Mouse (Mus musculus) liver, postnatal 0 days (tissue): ENCODE measurements at regions not wholly inside any gene's neighbourhood (a gene's known extent, or its start where the extent isn't known, plus 50 kb on each side); places are given as distances from the start of the nearest gene placed in this dataset.

Experiments used
- ATAC-seq: fragments of 200-750 bp; cut with Nextera tagmentation; 2 replicates; pipeline ENCODE4 v1.8.0; 2017; ENCODE audit warnings: mild to moderate bottlenecking, moderate library complexity
- DNase-seq: peaks from one replicate; pipeline ENCODE4 v3.0.0-alpha.2; 2016
- H3K27ac ChIP-seq: fragments of 300-500 bp; sonication (generic); 2 replicates; pipeline ENCODE4 v1.5.1; 2014; ENCODE audit warnings: antibody characterized with exemption, moderate library complexity, mild to moderate bottlenecking, low read depth
- H3K27me3 ChIP-seq: fragments of 300-500 bp; sonication (generic); 2 replicates; pipeline ENCODE4 v1.6.1; 2014; ENCODE audit warnings: low read length, control low read depth, mixed read lengths; ENCODE audit not compliant: insufficient read depth
- H3K36me3 ChIP-seq: fragments of 300-500 bp; sonication (generic); replicated peaks from 2 replicates; pipeline ENCODE4 v1.6.1; 2014; ENCODE audit warnings: mild to moderate bottlenecking, control low read depth, low read length, moderate library complexity, mixed read lengths; ENCODE audit not compliant: insufficient read depth
- H3K4me1 ChIP-seq: fragments of 300-500 bp; sonication (generic); 2 replicates; pipeline ENCODE4 v1.6.1; 2014; ENCODE audit warnings: antibody characterized with exemption, mild to moderate bottlenecking, control low read depth; ENCODE audit not compliant: insufficient read depth
- H3K4me2 ChIP-seq: fragments of 300-500 bp; sonication (generic); 2 replicates; pipeline ENCODE4 v1.6.1; 2014; ENCODE audit warnings: low read depth, mild to moderate bottlenecking, low read length, moderate library complexity, mixed read lengths
- H3K4me3 ChIP-seq: fragments of 300-500 bp; sonication (generic); 2 replicates; pipeline ENCODE4 v1.5.1; 2014; ENCODE audit warnings: low read depth, low read length
- H3K9ac ChIP-seq: fragments of 300-500 bp; sonication (generic); replicated peaks from 2 replicates; pipeline ENCODE4 v1.6.1; 2014; ENCODE audit warnings: mild to moderate bottlenecking, moderate library complexity
- H3K9me3 ChIP-seq: fragments of 300-500 bp; sonication (generic); 2 replicates; pipeline ENCODE4 v1.6.1; 2016; ENCODE audit warnings: mild to moderate bottlenecking, control low read depth, low read length, mixed read lengths
- CTCF ChIP-seq: sonication (generic); IDR thresholded peaks from 2 replicates; pipeline ENCODE4 v1.5.1; 2016; ENCODE audit warnings: antibody characterized with exemption, low read depth
- EP300 ChIP-seq: IDR thresholded peaks from 2 replicates; pipeline ENCODE4 v1.6.1; 2016; ENCODE audit warnings: antibody characterized with exemption, low read depth, mild to moderate bottlenecking
- WGBS: fragments of 180-500 bp; shearing (Covaris S2); extraction: QIAGEN DNeasy Blood & Tissue Kit; methylation state at CpG from one replicate; pipeline ENCODE4 v1.1.7; 2014; ENCODE audit not compliant: insufficient replicate concordance; 5-methylcytosine and 5-hydroxymethylcytosine counted together

DNA sequence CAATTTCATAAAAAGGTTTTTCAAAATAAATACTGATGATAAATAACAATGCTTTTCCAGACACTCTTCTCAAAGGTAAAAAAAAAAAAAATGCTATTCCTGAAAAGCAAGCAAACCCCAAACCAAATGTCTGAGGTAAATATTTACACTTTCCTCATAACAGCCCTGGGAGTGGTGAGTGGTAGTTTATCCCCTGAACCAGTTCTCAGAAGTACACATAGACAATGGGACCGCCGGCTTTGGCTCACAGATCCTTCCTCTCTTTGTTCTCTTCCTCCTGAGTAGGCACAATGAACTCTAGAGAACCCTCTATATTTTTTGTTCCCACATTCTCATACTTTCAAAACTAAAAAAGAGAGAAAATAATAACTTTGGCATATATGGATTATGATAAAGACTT lies 153.1 kb upstream of the Tars start:
- Histone ChIP-seq H3K9me3 (no peaks in the 10 kb centered on the region), H3K4me3 (no peak overlapping the region), H3K27ac (no peak overlapping the region), H3K4me1 (no peaks in the 10 kb centered on the region), H3K27me3 (no peaks in the 10 kb centered on the region), H3K4me2 (no peak overlapping the region), H3K9ac (no peak overlapping the region), H3K36me3 (no peaks in the 10 kb centered on the region)
- no peak for ATAC-seq
- 49% methylated on average over 2 of the region's 2 CpGs for WGBS
- TF ChIP-seq EP300: no peak
- TF ChIP-seq CTCF: no peak
- DNase-seq: no peak

DNA sequence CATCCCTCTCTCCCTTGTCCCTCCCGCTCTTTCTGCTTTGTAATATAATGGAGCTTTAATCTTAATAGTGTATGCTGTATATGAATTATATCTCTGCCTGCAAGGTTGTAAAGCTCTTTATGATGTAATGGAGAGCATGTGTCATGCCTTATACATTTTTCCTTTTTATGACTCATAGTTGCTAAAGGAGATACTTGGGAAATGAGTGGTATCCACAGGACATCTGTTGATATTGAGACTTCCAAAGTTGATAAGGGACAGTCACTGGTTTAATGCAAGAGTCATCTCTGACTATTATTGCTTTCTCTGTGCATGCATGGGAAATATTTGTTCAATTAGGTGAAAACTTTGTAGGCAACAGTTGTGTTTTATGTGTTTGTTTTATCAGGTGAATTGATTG lies 152.6 kb upstream of the Tars start:
- 82% methylated on average over 1 of the region's 1 CpGs for WGBS
- H3K9me3 ChIP-seq: no peaks in the 10 kb centered on the region

DNA sequence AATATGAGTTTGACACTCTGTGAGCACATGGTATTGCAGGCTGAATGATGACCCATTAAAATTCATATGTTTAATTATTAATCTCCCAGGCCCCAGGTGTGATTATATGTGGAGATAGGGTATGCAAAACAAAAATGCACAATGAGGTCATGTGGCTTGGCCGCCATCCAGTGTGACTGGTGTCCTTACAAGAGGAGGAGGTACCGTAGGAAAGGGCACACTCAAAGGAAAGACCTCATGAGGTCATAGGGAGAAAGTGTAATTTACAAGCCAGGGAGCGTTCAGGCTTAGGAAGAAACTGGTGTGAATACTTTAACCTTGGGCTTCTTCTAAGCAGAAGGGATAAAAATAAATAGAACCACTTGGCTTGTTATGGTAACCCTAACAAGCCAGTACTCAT lies 140.0 kb upstream of the Tars start:
- ATAC-seq (no peak), DNase-seq (no peak)
- Histone ChIP-seq H3K4me1 (no peaks in the 10 kb centered on the region), H3K27me3 (no peaks in the 10 kb centered on the region), H3K4me3 (no peak overlapping the region), H3K27ac (no peak overlapping the region), H3K9me3 (no peaks in the 10 kb centered on the region), H3K9ac (no peak overlapping the region), H3K4me2 (no peak overlapping the region), H3K36me3 (no peaks in the 10 kb centered on the region)
- TF ChIP-seq CTCF (no peak), EP300 (no peak)
- WGBS: 78% methylated on average over 3 of the region's 3 CpGs

More for the DNA sequence above, 152.6 kb upstream of the Tars start:
- Histone ChIP-seq H3K36me3 (no peaks in the 10 kb centered on the region), H3K27ac (no peak overlapping the region), H3K27me3 (no peaks in the 10 kb centered on the region), H3K9ac (no peak overlapping the region), H3K4me3 (no peak overlapping the region), H3K4me2 (no peak overlapping the region), H3K4me1 (no peaks in the 10 kb centered on the region)
- ATAC-seq (no peak), DNase-seq (no peak)
- TF ChIP-seq CTCF: no peak
- TF ChIP-seq EP300: no peak

DNA sequence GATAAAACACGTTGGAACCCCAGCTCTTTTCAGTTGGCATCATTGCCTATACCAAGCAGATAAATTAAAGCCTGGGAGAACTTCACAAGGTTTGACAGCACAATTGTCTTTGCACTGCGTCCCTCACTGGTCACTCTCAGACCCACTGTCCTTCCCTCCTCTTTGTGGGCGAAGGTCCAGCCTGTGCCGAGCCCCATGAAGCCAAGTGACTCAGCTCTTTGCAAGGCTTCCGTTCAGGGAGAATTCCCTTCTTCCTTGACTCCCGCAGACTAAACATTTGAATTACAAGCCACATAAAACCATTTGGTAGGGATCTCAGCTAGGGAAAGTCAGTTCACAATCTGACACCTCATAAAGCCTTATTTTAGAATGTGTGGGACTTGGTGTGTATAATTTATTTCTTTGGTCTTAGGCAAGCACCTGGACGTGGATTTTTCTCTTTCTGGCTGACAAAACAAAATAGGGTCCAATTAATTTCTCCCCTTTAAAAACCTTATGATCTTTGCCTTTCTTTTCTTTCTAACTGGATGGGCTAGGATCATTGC lies 136.7 kb upstream of the Tars start:
- ATAC-seq (no peak), DNase-seq (no peak)
- Histone ChIP-seq H3K9me3 (no peaks in the 10 kb centered on the region), H3K27ac (no peak overlapping the region), H3K4me3 (no peak overlapping the region), H3K9ac (no peak overlapping the region), H3K4me2 (no peak overlapping the region), H3K4me1 (no peaks in the 10 kb centered on the region), H3K27me3 (no peaks in the 10 kb centered on the region), H3K36me3 (no peaks in the 10 kb centered on the region)
- 59% methylated on average over 7 of the region's 7 CpGs for WGBS
- TF ChIP-seq EP300 (no peak), CTCF (no peak)

DNA sequence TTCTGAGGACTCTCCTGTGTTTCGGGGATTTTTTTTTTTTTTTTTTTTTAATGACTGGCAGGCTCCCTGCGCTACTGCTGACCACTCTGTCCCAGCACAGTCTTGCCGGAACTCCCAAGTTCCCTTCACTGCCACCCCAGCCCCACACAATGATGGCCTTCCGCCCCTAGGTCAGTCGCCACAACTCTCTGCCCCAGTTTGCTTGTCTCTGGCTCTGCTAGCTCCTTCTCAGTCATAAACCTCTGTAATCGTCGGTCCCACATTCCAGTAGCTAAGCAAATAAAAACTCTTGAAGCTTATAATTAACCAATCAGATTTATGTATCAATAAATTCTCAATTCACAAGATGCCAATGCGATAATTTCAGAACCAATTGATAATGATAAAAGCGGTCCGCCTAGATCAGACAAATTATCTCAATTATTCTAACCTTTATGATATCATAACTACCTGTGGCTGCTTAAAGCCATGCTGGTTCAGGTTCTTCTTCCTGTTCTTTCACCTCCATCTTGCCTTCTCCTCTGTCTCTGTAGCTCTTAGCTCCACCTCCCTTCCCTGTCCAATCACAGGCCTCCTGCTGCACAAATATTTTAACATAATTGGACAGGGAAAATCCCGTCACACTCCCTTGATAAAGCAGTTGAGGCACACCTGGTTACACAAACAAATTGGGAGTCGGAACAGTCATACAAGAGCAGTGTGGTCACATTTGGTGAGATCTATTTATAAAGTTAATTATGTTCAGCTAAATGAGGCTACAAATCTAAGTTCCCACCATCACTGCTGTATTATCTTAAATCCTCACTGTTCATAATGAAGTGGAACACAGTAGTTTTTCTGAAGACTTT lies 135.2 kb upstream of the Tars start:
- Histone ChIP-seq H3K4me2 (no peak overlapping the region), H3K9me3 (no peaks in the 10 kb centered on the region), H3K4me3 (no peak overlapping the region), H3K27ac (no peak overlapping the region), H3K36me3 (no peaks in the 10 kb centered on the region), H3K9ac (no peak overlapping the region), H3K4me1 (no peaks in the 10 kb centered on the region), H3K27me3 (no peaks in the 10 kb centered on the region)
- TF ChIP-seq EP300 (no peak), CTCF (no peak)
- WGBS: 81% methylated on average over 12 of the region's 12 CpGs
- ATAC-seq (no peak), DNase-seq (no peak)

DNA sequence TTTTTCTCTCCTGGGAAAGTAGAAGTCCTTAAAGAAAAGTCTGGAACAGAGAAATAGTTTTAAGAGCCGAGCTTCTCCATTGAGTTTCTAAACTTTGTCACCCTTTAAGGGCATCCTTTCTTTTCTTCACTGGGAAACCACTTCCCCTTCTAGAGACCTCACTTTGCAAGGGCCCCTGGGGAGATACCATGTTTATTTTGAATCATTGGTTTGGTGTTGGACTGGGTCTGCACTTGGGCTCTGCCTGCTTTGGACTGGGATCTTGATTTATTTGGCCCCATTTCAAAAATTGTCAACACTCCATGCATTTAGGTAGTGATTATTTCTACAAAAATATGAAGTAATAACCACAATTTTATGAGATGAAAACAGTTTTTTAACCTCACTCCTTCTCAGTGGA lies 134.2 kb upstream of the Tars start:
- TF ChIP-seq CTCF: no peak
- no peak for TF ChIP-seq EP300
- DNase-seq (no peak), ATAC-seq (no peak)
- WGBS: 39% methylated on average over 1 of the region's 1 CpGs
- Histone ChIP-seq H3K4me2 (0 out of 2 replicates have a peak overlapping the region, but pooled peaks have one; percentile 3), H3K36me3 (no peaks in the 10 kb centered on the region), H3K4me3 (no peak overlapping the region), H3K4me1 (no peaks in the 10 kb centered on the region), H3K9me3 (no peaks in the 10 kb centered on the region), H3K27me3 (no peaks in the 10 kb centered on the region), H3K9ac (no peak overlapping the region), H3K27ac (no peak overlapping the region)
